Mouse (Mus musculus) stomach, postnatal 0 days (tissue): ENCODE results near the gene Rnf214. TPM values are rescaled to one million over a fixed set of nuclear protein-coding genes. Genes with fewer than 3 reads are reported as not detected.

Source experiments
- ATAC-seq: fragments of 200-750 bp; cut with Nextera tagmentation; 2 replicates; pipeline ENCODE4 v1.8.0; 2017; ENCODE audit not compliant: low FRiP score, low TSS enrichment
- DNase-seq: peaks from one replicate; pipeline ENCODE4 v3.0.0-alpha.2; 2016; ENCODE audit warnings: low spot score
- H3K27ac ChIP-seq: fragments of 300-500 bp; sonication (generic); replicated peaks from 2 replicates; pipeline ENCODE4 v1.5.1; 2014; ENCODE audit warnings: mild to moderate bottlenecking, control low read depth
- H3K27me3 ChIP-seq: fragments of 300-500 bp; sonication (generic); 2 replicates; pipeline ENCODE4 v1.6.1; 2014; ENCODE audit warnings: low read length; ENCODE audit not compliant: control insufficient read depth, insufficient read depth
- H3K36me3 ChIP-seq: fragments of 300-500 bp; sonication (generic); 2 replicates; pipeline ENCODE4 v1.6.1; 2014; ENCODE audit warnings: low read length, mixed read lengths; ENCODE audit not compliant: control insufficient read depth, insufficient read depth
- H3K4me1 ChIP-seq: fragments of 300-500 bp; sonication (generic); replicated peaks from 2 replicates; pipeline ENCODE4 v1.6.1; 2014; ENCODE audit warnings: antibody characterized with exemption; ENCODE audit not compliant: control insufficient read depth, insufficient read depth
- H3K4me2 ChIP-seq: fragments of 300-500 bp; sonication (generic); replicated peaks from 2 replicates; pipeline ENCODE4 v1.6.1; 2014; ENCODE audit warnings: low read depth, mild to moderate bottlenecking, control low read depth, moderate library complexity
- H3K4me3 ChIP-seq: fragments of 300-500 bp; sonication (generic); 2 replicates; pipeline ENCODE4 v1.5.1; 2014; ENCODE audit warnings: low read depth, low read length, control low read depth
- H3K9ac ChIP-seq: fragments of 300-500 bp; sonication (generic); 2 replicates; pipeline ENCODE4 v1.6.1; 2014; ENCODE audit warnings: mild to moderate bottlenecking, low read length, control low read depth, mixed read lengths
- H3K9me3 ChIP-seq: fragments of 300-500 bp; sonication (generic); 2 replicates; pipeline ENCODE4 v1.6.1; 2016; ENCODE audit warnings: low read length; ENCODE audit not compliant: control insufficient read depth
- CTCF ChIP-seq: IDR thresholded peaks from 2 replicates; pipeline ENCODE4 v1.5.1; 2016; ENCODE audit warnings: antibody characterized with exemption, low read depth, mild to moderate bottlenecking, moderate library complexity
- EP300 ChIP-seq: optimal IDR thresholded peaks from 2 replicates; pipeline ENCODE3; 2016; ENCODE audit warnings: antibody characterized with exemption
- WGBS: fragments of 180-500 bp; shearing (Covaris S2); extraction: QIAGEN DNeasy Blood & Tissue Kit; methylation state at CpG from one replicate; pipeline ENCODE4 v1.1.7; 2014; 5-methylcytosine and 5-hydroxymethylcytosine counted together
- polyA plus RNA-seq: library from polyadenylated mRNA; unstranded; fragments of >200 nt; fragmentation: Nextera tagmentation; extraction: Ambion mirVana; gene quantifications from 2 replicates; pipeline ENCODE4 v1.2.1, GENCODE M21; 2015

Gene Rnf214
- polyA plus RNA-seq, 1 experiment from 2014 or later: 22.3 TPM

- H3K4me1 ChIP-seq: no peaks in the 10 kb centered on the region
- no peak for DNase-seq
- no peak for ATAC-seq
- no peak overlapping the region for H3K4me2 ChIP-seq
- H3K27ac ChIP-seq: no peak overlapping the region
- no peak overlapping the region for H3K4me3 ChIP-seq
- peaks cover 30% of the 10 kb centered on the region for H3K36me3 ChIP-seq
- H3K9ac ChIP-seq: no peak overlapping the region
- no peak for TF ChIP-seq CTCF
- no peak for TF ChIP-seq EP300
- no peaks in the 10 kb centered on the region for H3K27me3 ChIP-seq
- no peaks in the 10 kb centered on the region for H3K9me3 ChIP-seq
- 91% methylated on average over 3 of the region's 3 CpGs for WGBS
Measured at GRCm38 (mm10) chr9:45869181-45869580, 37.5 kb downstream of the Rnf214 start.

GRCm38 (mm10) chr9:45861813-45862212 lies 44.9 kb downstream of the Rnf214 start:
- Histone ChIP-seq H3K9me3 (no peaks in the 10 kb centered on the region), H3K4me1 (no peaks in the 10 kb centered on the region), H3K27me3 (no peaks in the 10 kb centered on the region), H3K36me3 (peaks cover 37% of the 10 kb centered on the region), H3K9ac (no peak overlapping the region), H3K4me2 (no peak overlapping the region), H3K27ac (no peak overlapping the region), H3K4me3 (no peak overlapping the region)
- 93% methylated on average over 7 of the region's 7 CpGs for WGBS
- no peak for DNase-seq
- no peak for ATAC-seq
- no peak for TF ChIP-seq CTCF
- no peak for TF ChIP-seq EP300

GRCm38 (mm10) chr9:45859364-45859763 lies 47.3 kb downstream of the Rnf214 start:
- Histone ChIP-seq H3K27me3 (no peaks in the 10 kb centered on the region), H3K4me1 (no peaks in the 10 kb centered on the region), H3K4me2 (no peak overlapping the region), H3K27ac (no peak overlapping the region), H3K9me3 (no peaks in the 10 kb centered on the region), H3K9ac (no peak overlapping the region), H3K4me3 (no peak overlapping the region), H3K36me3 (peaks cover 29% of the 10 kb centered on the region)
- DNase-seq (no peak), ATAC-seq (no peak)
- TF ChIP-seq EP300 (no peak), CTCF (no peak)
- 94% methylated on average over 10 of the region's 10 CpGs for WGBS

GRCm38 (mm10) chr9:45854136-45854535 lies 52.6 kb downstream of the Rnf214 start:
- peaks cover 7% of the 10 kb centered on the region; the same call in 1 of the 2 replicates for H3K36me3 ChIP-seq
- no peak overlapping the region for H3K27ac ChIP-seq
- H3K4me1 ChIP-seq: peaks cover 5% of the 10 kb centered on the region
- no peaks in the 10 kb centered on the region for H3K27me3 ChIP-seq
- H3K9ac ChIP-seq: no peak overlapping the region
- DNase-seq (no peak), ATAC-seq (no peak)
- WGBS: 93% methylated on average over 1 of the region's 1 CpGs
- no peak overlapping the region for H3K4me3 ChIP-seq
- TF ChIP-seq CTCF: no peak
- no peak for TF ChIP-seq EP300
- H3K4me2 ChIP-seq: no peak overlapping the region
- H3K9me3 ChIP-seq: no peaks in the 10 kb centered on the region

- 96% methylated on average over 2 of the region's 2 CpGs for WGBS
- TF ChIP-seq EP300: no peak
- TF ChIP-seq CTCF: no peak
- H3K27me3 ChIP-seq: no peaks in the 10 kb centered on the region
- peaks cover 5% of the 10 kb centered on the region for H3K4me1 ChIP-seq
- no peak overlapping the region for H3K4me2 ChIP-seq
- no peaks in the 10 kb centered on the region for H3K9me3 ChIP-seq
- no peak overlapping the region for H3K27ac ChIP-seq
- DNase-seq (no peak), ATAC-seq (no peak)
- H3K36me3 ChIP-seq: peaks cover 5% of the 10 kb centered on the region; the same call in 1 of the 2 replicates
- no peak overlapping the region for H3K4me3 ChIP-seq
- H3K9ac ChIP-seq: no peak overlapping the region
Measured at GRCm38 (mm10) chr9:45853695-45854094, 53.0 kb downstream of the Rnf214 start.

- Histone ChIP-seq H3K4me3 (no peak overlapping the region), H3K27ac (no peak overlapping the region), H3K9me3 (no peaks in the 10 kb centered on the region), H3K4me2 (no peak overlapping the region), H3K27me3 (no peaks in the 10 kb centered on the region), H3K36me3 (no peaks in the 10 kb centered on the region), H3K9ac (no peak overlapping the region), H3K4me1 (peaks cover 5% of the 10 kb centered on the region)
- no peak for TF ChIP-seq CTCF
- DNase-seq (no peak), ATAC-seq (no peak)
- WGBS: 85% methylated on average over 2 of the region's 2 CpGs
Measured at GRCm38 (mm10) chr9:45851776-45852175, 54.9 kb downstream of the Rnf214 start.
